Mouse (Mus musculus) G1E (cell line): ENCODE measurements at regions not wholly inside any gene's neighbourhood (a gene's known extent, or its start where the extent isn't known, plus 50 kb on each side); places are given as distances from the start of the nearest gene placed in this dataset.

Experiments
- ATAC-seq: 2 replicates; pipeline ENCODE4 v1.8.0; 2016; ENCODE audit warnings: mild to moderate bottlenecking; ENCODE audit not compliant: insufficient number of reproducible peaks, poor library complexity, low FRiP score, severe bottlenecking; ENCODE audit errors: extremely low read depth
- DNase-seq: peaks from one replicate; pipeline ENCODE4 v3.0.0; 2012; ENCODE audit warnings: low spot score
- H3K27me3 ChIP-seq: 2 replicates; pipeline ENCODE4 v1.6.1; 2012; ENCODE audit warnings: mild to moderate bottlenecking, low read length, inconsistent platforms; ENCODE audit not compliant: insufficient read depth
- H3K36me3 ChIP-seq: replicated peaks from 2 replicates; pipeline ENCODE3; 2012; ENCODE audit warnings: mild to moderate bottlenecking, inconsistent platforms
- H3K4me1 ChIP-seq: 2 replicates; pipeline ENCODE4 v1.6.1; 2012; ENCODE audit warnings: low read depth, low read length, inconsistent platforms, mixed read lengths; ENCODE audit not compliant: insufficient read depth
- H3K4me3 ChIP-seq: 2 replicates; pipeline ENCODE4 v1.5.1; 2012; ENCODE audit warnings: low read depth, mild to moderate bottlenecking, inconsistent platforms, low read length, moderate library complexity, mixed read lengths
- H3K9me3 ChIP-seq: replicated peaks from 2 replicates; pipeline ENCODE4 v1.6.1; 2012; ENCODE audit warnings: inconsistent platforms
- CTCF ChIP-seq: IDR thresholded peaks from 2 replicates; pipeline ENCODE4 v1.5.1; 2012; ENCODE audit warnings: low read depth, low read length, inconsistent platforms, mixed read lengths
- GATA1 ChIP-seq: IDR thresholded peaks from 2 replicates; pipeline ENCODE4 v1.6.1; 2012; ENCODE audit warnings: borderline replicate concordance, low read length, inconsistent platforms, mixed read lengths
- GATA2 ChIP-seq: IDR thresholded peaks from 2 replicates; pipeline ENCODE4 v1.6.1; 2012; ENCODE audit warnings: low read depth, low read length, inconsistent platforms, borderline replicate concordance
- POLR2AphosphoS5 ChIP-seq: IDR thresholded peaks from 2 replicates; pipeline ENCODE4 v1.6.1; 2012; ENCODE audit warnings: low read depth, low read length, inconsistent platforms; ENCODE audit not compliant: insufficient replicate concordance
- TAL1 ChIP-seq: conservative IDR thresholded peaks from 2 replicates; pipeline ENCODE4 v1.6.1; 2012; ENCODE audit warnings: low read depth, low read length, inconsistent platforms, mixed read lengths

DNA sequence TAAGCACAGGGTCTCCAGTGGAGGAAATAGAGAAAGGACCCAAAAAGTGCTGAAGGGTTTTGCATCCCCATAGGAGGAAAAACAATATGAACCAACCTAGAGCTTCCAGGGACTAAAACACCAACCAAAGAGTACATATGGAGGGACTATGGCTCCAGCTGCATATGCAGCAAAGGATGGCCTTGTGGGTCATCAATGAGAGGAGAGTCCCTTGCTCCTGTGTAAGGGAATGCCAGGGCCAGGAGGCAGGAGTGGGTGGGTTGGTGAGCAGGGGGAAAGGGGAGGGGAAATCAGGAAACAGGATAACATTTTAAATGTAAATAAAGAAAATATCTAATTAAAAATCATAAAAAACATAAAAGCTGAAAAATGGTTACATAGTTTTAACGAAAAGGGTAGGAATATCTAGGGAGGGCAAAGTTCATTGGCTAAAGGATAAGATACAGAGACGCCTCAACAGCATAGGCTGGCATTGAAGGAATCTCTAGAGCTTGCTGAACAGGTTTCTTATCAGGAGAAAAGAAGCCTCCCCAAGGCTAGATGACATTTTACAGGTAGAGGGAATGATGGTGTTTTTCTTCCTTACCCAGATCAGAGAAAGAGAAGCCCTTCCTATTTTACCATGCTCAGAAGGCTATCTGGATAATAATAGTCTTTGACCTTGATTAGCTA is 823.8 kb upstream of the Lrrc4c start:
- Histone ChIP-seq H3K4me1 (no peaks in the 10 kb centered on the region), H3K36me3 (no peaks in the 10 kb centered on the region), H3K4me3 (no peak overlapping the region), H3K27me3 (no peaks in the 10 kb centered on the region), H3K9me3 (no peaks in the 10 kb centered on the region)
- DNase-seq, result no peak
- TF ChIP-seq TAL1 (no peak), GATA1 (no peak), POLR2AphosphoS5 (no peak)
- ATAC-seq, result no peak

DNA sequence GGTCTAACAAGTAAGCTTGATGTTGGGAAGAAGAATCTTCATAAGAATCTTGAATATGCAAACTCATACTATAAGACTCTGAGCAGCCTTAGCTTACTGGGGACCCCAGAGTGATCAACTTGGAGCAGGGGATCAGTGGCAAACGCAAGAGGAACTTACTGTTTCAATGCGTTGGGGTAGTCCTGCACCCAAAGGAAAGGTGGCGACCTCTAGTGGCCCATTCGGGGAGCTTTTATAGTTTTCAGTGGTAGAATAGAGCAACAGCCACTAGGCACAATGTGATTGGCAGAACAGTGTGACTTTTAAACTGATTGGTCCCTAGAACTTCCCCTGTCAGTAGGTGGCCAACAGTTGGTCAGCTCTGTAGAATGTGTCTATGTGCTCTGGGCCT is 823.3 kb upstream of the Lrrc4c start:
- no peak overlapping the region for H3K4me3 ChIP-seq
- no peaks in the 10 kb centered on the region for H3K4me1 ChIP-seq
- DNase-seq (no peak), ATAC-seq (no peak)
- H3K36me3 ChIP-seq, result no peaks in the 10 kb centered on the region
- H3K9me3 ChIP-seq, result no peaks in the 10 kb centered on the region
- no peaks in the 10 kb centered on the region for H3K27me3 ChIP-seq
- TF ChIP-seq POLR2AphosphoS5, result no peak
- no peak for TF ChIP-seq GATA1
- TF ChIP-seq TAL1, result no peak
- TF ChIP-seq GATA2, result no peak
- TF ChIP-seq CTCF, result no peak

DNA sequence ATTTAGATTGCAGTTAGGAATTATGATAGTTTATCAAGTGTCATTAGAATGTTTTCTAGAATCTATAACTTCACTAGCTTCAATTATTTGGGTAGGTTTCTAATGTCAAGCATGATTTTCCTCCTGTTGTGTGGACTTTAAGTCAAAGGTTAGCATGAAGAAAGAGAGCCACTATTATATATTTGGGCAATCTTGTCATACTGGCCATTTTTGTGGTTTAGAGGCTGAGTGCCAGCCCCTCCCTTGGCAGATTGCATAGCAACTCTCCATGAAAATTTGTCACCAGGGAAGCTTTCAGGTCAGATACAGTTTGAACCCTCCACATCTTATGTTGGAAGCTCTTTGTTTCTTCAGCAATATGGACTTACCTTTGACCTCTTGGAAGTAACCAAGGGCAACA is 806.7 kb upstream of the Lrrc4c start:
- TF ChIP-seq CTCF (no peak), POLR2AphosphoS5 (no peak), GATA1 (no peak), GATA2 (no peak), TAL1 (no peak)

GRCm38 (mm10) chr2:95521624-95522023 is 796.3 kb upstream of the Lrrc4c start:
- no peaks in the 10 kb centered on the region for H3K4me1 ChIP-seq
- DNase-seq (no peak), ATAC-seq (no peak)
- no peaks in the 10 kb centered on the region for H3K36me3 ChIP-seq
- H3K27me3 ChIP-seq, result no peaks in the 10 kb centered on the region
- no peak overlapping the region for H3K4me3 ChIP-seq
- TF ChIP-seq GATA1 (no peak), CTCF (no peak), TAL1 (no peak), GATA2 (no peak), POLR2AphosphoS5 (no peak)
- H3K9me3 ChIP-seq, result no peaks in the 10 kb centered on the region

More for the DNA sequence above, 806.7 kb upstream of the Lrrc4c start:
- Histone ChIP-seq H3K4me3 (no peak overlapping the region), H3K27me3 (no peaks in the 10 kb centered on the region), H3K9me3 (peaks cover 8% of the 10 kb centered on the region), H3K4me1 (no peaks in the 10 kb centered on the region), H3K36me3 (no peaks in the 10 kb centered on the region)
- DNase-seq (no peak), ATAC-seq (no peak)

GRCm38 (mm10) chr2:95524590-95525266 is 793.2 kb upstream of the Lrrc4c start:
- DNase-seq (no peak), ATAC-seq (no peak)
- Histone ChIP-seq H3K36me3 (no peaks in the 10 kb centered on the region), H3K27me3 (no peaks in the 10 kb centered on the region), H3K4me1 (no peaks in the 10 kb centered on the region), H3K4me3 (no peak overlapping the region), H3K9me3 (no peaks in the 10 kb centered on the region)
- TF ChIP-seq TAL1 (no peak), GATA2 (no peak), GATA1 (no peak), CTCF (no peak), POLR2AphosphoS5 (no peak)

GRCm38 (mm10) chr2:95564089-95564488 is 753.9 kb upstream of the Lrrc4c start:
- ATAC-seq (no peak), DNase-seq (no peak)
- Histone ChIP-seq H3K9me3 (no peaks in the 10 kb centered on the region), H3K4me1 (no peaks in the 10 kb centered on the region), H3K4me3 (no peak overlapping the region), H3K36me3 (no peaks in the 10 kb centered on the region), H3K27me3 (no peaks in the 10 kb centered on the region)
- TF ChIP-seq POLR2AphosphoS5 (no peak), CTCF (no peak), GATA2 (no peak), TAL1 (no peak), GATA1 (no peak)
